Mouse (Mus musculus) lung, postnatal 0 days (tissue): ENCODE results near the gene Smpdl3a. TPM values are rescaled to one million over a fixed set of nuclear protein-coding genes. Genes with fewer than 3 reads are reported as not detected.

Experiments
- ATAC-seq: fragments of 200-750 bp; cut with Nextera tagmentation; 2 replicates; pipeline ENCODE4 v1.8.0; 2017; ENCODE audit warnings: moderate library complexity
- DNase-seq: peaks from one replicate; pipeline ENCODE4 v3.0.0-alpha.2; 2016; ENCODE audit warnings: low spot score
- H3K27ac ChIP-seq: fragments of 300-500 bp; sonication (generic); 2 replicates; pipeline ENCODE4 v1.5.1; 2014; ENCODE audit warnings: antibody characterized with exemption, mild to moderate bottlenecking, low read length, mixed read lengths
- H3K27me3 ChIP-seq: fragments of 300-500 bp; sonication (generic); replicated peaks from 2 replicates; pipeline ENCODE4 v1.6.1; 2014; ENCODE audit warnings: low read length, mixed read lengths; ENCODE audit not compliant: insufficient read depth
- H3K36me3 ChIP-seq: fragments of 300-500 bp; sonication (generic); 2 replicates; pipeline ENCODE4 v1.6.1; 2014; ENCODE audit warnings: low read length, mixed read lengths; ENCODE audit not compliant: insufficient read depth
- H3K4me1 ChIP-seq: fragments of 300-500 bp; sonication (generic); 2 replicates; pipeline ENCODE4 v1.6.1; 2014; ENCODE audit warnings: antibody characterized with exemption, low read depth, low read length, mixed read lengths; ENCODE audit not compliant: insufficient read depth
- H3K4me2 ChIP-seq: fragments of 300-500 bp; sonication (generic); replicated peaks from 2 replicates; pipeline ENCODE4 v1.6.1; 2014; ENCODE audit warnings: low read depth, mild to moderate bottlenecking, low read length, moderate library complexity, mixed read lengths
- H3K4me3 ChIP-seq: fragments of 300-500 bp; sonication (generic); 2 replicates; pipeline ENCODE4 v1.5.1; 2014; ENCODE audit warnings: low read depth, low read length
- H3K9ac ChIP-seq: fragments of 300-500 bp; sonication (generic); replicated peaks from 2 replicates; pipeline ENCODE4 v1.6.1; 2014; ENCODE audit warnings: low read depth, mild to moderate bottlenecking
- H3K9me3 ChIP-seq: fragments of 300-500 bp; sonication (generic); 2 replicates; pipeline ENCODE4 v1.6.1; 2016; ENCODE audit warnings: low read length, mixed read lengths
- CTCF ChIP-seq: IDR thresholded peaks from 2 replicates; pipeline ENCODE4 v1.5.1; 2016; ENCODE audit warnings: antibody characterized with exemption, mild to moderate bottlenecking
- EP300 ChIP-seq: IDR thresholded peaks from 2 replicates; pipeline ENCODE4 v1.6.1; 2016; ENCODE audit warnings: antibody characterized with exemption, mild to moderate bottlenecking, control low read depth
- WGBS: fragments of 180-500 bp; shearing (Covaris S2); extraction: QIAGEN DNeasy Blood & Tissue Kit; methylation state at CpG from one replicate; pipeline ENCODE4 v1.1.7; 2014; 5-methylcytosine and 5-hydroxymethylcytosine counted together
- polyA plus RNA-seq: library from polyadenylated mRNA; unstranded; fragments of >200 nt; fragmentation: Nextera tagmentation; extraction: Ambion mirVana; gene quantifications from 2 replicates; pipeline ENCODE4 v1.2.1, GENCODE M21; 2015

Gene Smpdl3a
- polyA plus RNA-seq, 1 experiment from 2014 or later = 92.6 TPM

GRCm38 (mm10) chr10:57763044-57763443 lies 31.1 kb upstream of the Smpdl3a start:
- Histone ChIP-seq H3K27ac (no peak overlapping the region), H3K4me1 (no peaks in the 10 kb centered on the region), H3K9me3 (no peaks in the 10 kb centered on the region), H3K9ac (no peak overlapping the region), H3K27me3 (no peaks in the 10 kb centered on the region), H3K4me2 (no peak overlapping the region), H3K4me3 (no peak overlapping the region), H3K36me3 (no peaks in the 10 kb centered on the region)
- DNase-seq (peak; percentile 80), ATAC-seq (peak; percentile 92)
- TF ChIP-seq CTCF (no peak), EP300 (peak; percentile 93)
- 6% methylated on average over 1 of the region's 1 CpGs for WGBS

GRCm38 (mm10) chr10:57783289-57784130 lies 10.6 kb upstream of the Smpdl3a start:
- Histone ChIP-seq H3K4me3 (no peak overlapping the region), H3K9me3 (no peaks in the 10 kb centered on the region), H3K27me3 (no peaks in the 10 kb centered on the region), H3K36me3 (no peaks in the 10 kb centered on the region), H3K27ac (no peak overlapping the region), H3K4me2 (no peak overlapping the region), H3K9ac (no peak overlapping the region), H3K4me1 (no peaks in the 10 kb centered on the region)
- TF ChIP-seq CTCF (no peak), EP300 (no peak)
- DNase-seq = no peak
- ATAC-seq = no peak
- 42% methylated on average over 13 of the region's 13 CpGs for WGBS

GRCm38 (mm10) chr10:57784131-57784875 lies 9.8 kb upstream of the Smpdl3a start:
- 16% methylated on average over 7 of the region's 7 CpGs for WGBS
- Histone ChIP-seq H3K27me3 (no peaks in the 10 kb centered on the region), H3K27ac (no peak overlapping the region), H3K9ac (no peak overlapping the region), H3K9me3 (no peaks in the 10 kb centered on the region), H3K4me3 (no peak overlapping the region), H3K36me3 (no peaks in the 10 kb centered on the region), H3K4me2 (no peak overlapping the region), H3K4me1 (no peaks in the 10 kb centered on the region)
- peak; percentile 71 for ATAC-seq
- peak; percentile 79 for DNase-seq
- TF ChIP-seq CTCF = no peak
- TF ChIP-seq EP300 = no peak

DNA sequence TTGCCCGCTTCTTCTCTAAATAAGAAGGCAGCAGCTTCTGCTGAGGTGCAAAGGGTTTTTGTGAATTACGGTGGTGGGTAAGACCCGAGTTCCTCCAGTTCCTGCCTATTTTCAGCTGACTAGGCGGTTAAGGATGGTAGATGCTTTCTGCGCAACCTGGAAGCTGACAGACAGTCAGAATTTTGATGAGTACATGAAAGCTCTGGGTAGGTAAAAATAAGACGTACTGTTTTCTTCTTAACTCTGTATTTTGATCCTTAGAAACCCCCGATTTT lies 9.3 kb upstream of the Smpdl3a start, which contains the start of gene Fabp7:
TSS of gene Fabp7 (plus strand) at position 6 of the 275 bp plus-strand sequence.
- Histone ChIP-seq H3K9me3 (no peaks in the 10 kb centered on the region), H3K4me1 (no peaks in the 10 kb centered on the region), H3K36me3 (no peaks in the 10 kb centered on the region), H3K27ac (no peak within 1 kb of the TSS), H3K9ac (no peak within 1 kb of the TSS), H3K4me2 (no peak within 1 kb of the TSS), H3K4me3 (no peak within 1 kb of the TSS), H3K27me3 (no peaks in the 10 kb centered on the region)
- TF ChIP-seq CTCF (no peak), EP300 (no peak)
- WGBS = 31% methylated on average over 7 of the region's 7 CpGs
- ATAC-seq (no peak), DNase-seq (no peak)

DNA sequence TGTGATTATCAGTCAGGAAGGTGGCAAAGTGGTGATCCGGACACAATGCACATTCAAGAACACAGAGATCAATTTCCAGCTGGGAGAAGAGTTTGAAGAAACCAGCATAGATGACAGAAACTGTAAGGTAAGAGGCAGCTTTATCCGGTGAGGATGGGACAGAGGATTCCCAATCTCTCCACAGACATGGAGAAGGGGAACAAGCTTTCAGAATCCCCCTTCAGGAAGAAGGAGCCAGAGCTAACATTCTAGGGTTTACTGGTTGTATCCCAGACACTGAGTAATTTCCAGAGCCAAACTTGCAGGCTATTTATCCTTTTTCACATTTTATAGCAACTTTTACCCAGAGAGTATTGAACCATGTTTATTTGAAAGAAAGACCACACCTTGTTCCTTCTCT lies 8.6 kb upstream of the Smpdl3a start:
- Histone ChIP-seq H3K9me3 (no peaks in the 10 kb centered on the region), H3K4me1 (no peaks in the 10 kb centered on the region), H3K9ac (no peak overlapping the region), H3K4me2 (no peak overlapping the region), H3K27ac (no peak overlapping the region), H3K27me3 (no peaks in the 10 kb centered on the region), H3K36me3 (no peaks in the 10 kb centered on the region), H3K4me3 (no peak overlapping the region)
- 76% methylated on average over 2 of the region's 2 CpGs for WGBS
- ATAC-seq = no peak
- TF ChIP-seq EP300 (no peak), CTCF (no peak)
- DNase-seq = no peak

DNA sequence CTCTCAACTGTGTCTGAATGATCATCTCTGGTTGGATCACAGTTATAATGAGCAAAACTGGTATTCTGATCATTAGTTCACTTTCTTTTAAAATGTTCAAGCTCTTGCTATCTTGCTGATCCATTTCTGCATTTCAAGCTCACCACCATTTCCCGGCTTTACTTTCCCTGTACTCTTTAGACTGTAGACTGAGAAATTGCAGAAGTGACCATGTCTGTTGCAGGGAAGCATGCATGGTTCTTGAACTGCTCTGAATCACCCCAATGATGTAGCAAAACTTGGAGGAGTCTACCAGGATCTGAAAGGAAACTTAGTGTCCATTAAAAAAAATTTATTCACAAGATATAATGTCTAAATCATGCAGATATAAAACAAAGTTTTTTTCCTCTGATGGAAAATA lies 1.2 kb upstream of the Smpdl3a start:
- Histone ChIP-seq H3K27ac (no peak overlapping the region), H3K36me3 (no peaks in the 10 kb centered on the region), H3K4me3 (no peak overlapping the region), H3K9ac (no peak overlapping the region), H3K27me3 (no peaks in the 10 kb centered on the region), H3K9me3 (no peaks in the 10 kb centered on the region), H3K4me2 (no peak overlapping the region), H3K4me1 (no peaks in the 10 kb centered on the region)
- WGBS = 90% methylated on average over 1 of the region's 1 CpGs
- DNase-seq = peak; percentile 9
- no peak for TF ChIP-seq EP300
- no peak for TF ChIP-seq CTCF
- no peak for ATAC-seq
